Mouse (Mus musculus): ENCODE measurements around the gene Tkfc. TPM values are rescaled to one million over a fixed set of nuclear protein-coding genes. Genes with fewer than 3 reads are reported as not detected.

Tkfc gene
- polyA plus RNA-seq, 2 experiments: 15.4 to 24.1 TPM

- no peak for TF ChIP-seq POLR2A (IDR thresholded peaks at IDR 0.05; ENCODE audit: borderline replicate concordance, extremely low read depth, insufficient read depth, insufficient read length)
- Histone ChIP-seq H3K36me3 (ENCODE audit: control insufficient read depth, insufficient read depth, low read length) (no peaks in the 10 kb centered on the region), H3K9me3 (ENCODE audit: control insufficient read depth, low read length) (no peaks in the 10 kb centered on the region), H3K27me3 (ENCODE audit: control insufficient read depth, insufficient read depth, low read length) (no peaks in the 10 kb centered on the region), H3K4me2 (replicated peaks; ENCODE audit: low read depth, low read length, severe bottlenecking) (no peak overlapping the region), H3K27ac (replicated peaks; ENCODE audit: low read depth, low read length) (no peak overlapping the region), H3K9ac (ENCODE audit: low read depth, low read length, severe bottlenecking) (no peak overlapping the region), H3K4me3 (replicated peaks; ENCODE audit: low read length) (no peak overlapping the region), H3K4me1 (ENCODE audit: control insufficient read depth, insufficient read depth, low read length) (peaks cover 14% of the 10 kb centered on the region)
- 51% methylated on average over 7 of the region's 7 CpGs for WGBS
- ATAC-seq (ENCODE audit: low FRiP score, low read depth): no peak
- no peak for DNase-seq (ENCODE audit: low spot score)
Measured at GRCm38 (mm10) chr19:10637840-10638239, 32.4 kb upstream of the Tkfc start.

DNA sequence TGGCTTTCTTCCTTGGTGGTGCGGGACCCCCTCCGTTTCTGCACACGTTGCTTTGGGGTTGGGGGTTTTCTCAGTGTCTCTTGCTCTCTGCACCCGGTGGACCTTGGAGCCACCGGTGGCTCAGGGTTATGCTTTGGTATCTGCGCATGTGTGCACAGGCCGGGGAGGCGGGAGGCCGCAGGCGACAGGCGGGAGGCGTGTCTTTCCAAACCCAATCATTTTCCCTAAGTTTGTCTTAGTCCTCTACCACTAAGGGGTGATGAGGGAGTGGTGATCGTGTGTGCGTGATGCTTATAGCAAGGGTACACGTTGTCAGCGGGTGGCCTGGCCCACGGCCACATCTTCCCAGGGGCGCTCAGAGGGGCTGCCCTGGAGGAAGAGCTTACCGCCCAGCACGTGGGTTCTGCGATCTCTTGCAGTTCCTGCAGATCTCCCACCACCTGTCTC, 29.4 kb upstream of the Tkfc start:
- WGBS: 5% methylated on average over 21 of the region's 21 CpGs
- H3K36me3 ChIP-seq (ENCODE audit: control insufficient read depth, insufficient read depth, low read length): peaks cover 16% of the 10 kb centered on the region
- peak; percentile 55 for DNase-seq (ENCODE audit: low spot score)
- H3K4me1 ChIP-seq (ENCODE audit: control insufficient read depth, insufficient read depth, low read length): peaks cover 11% of the 10 kb centered on the region
- H3K27ac ChIP-seq (replicated peaks; ENCODE audit: low read depth, low read length): peak overlapping the region; percentile 15; the same call in 1 of the 2 replicates
- no peaks in the 10 kb centered on the region for H3K27me3 ChIP-seq (ENCODE audit: control insufficient read depth, insufficient read depth, low read length)
- peak overlapping the region; percentile 44 for H3K4me3 ChIP-seq (replicated peaks; ENCODE audit: low read length)
- peak overlapping the region; percentile 85 for H3K4me2 ChIP-seq (replicated peaks; ENCODE audit: low read depth, low read length, severe bottlenecking)
- H3K9me3 ChIP-seq (ENCODE audit: control insufficient read depth, low read length): no peaks in the 10 kb centered on the region
- peak; percentile 81 for ATAC-seq (ENCODE audit: low FRiP score, low read depth)
- no peak for TF ChIP-seq POLR2A (IDR thresholded peaks at IDR 0.05; ENCODE audit: borderline replicate concordance, extremely low read depth, insufficient read depth, insufficient read length)
- peak overlapping the region; percentile 66 for H3K9ac ChIP-seq (ENCODE audit: low read depth, low read length, severe bottlenecking)

- no peaks in the 10 kb centered on the region for H3K27me3 ChIP-seq (ENCODE audit: control insufficient read depth, insufficient read depth, low read length)
- peaks cover 22% of the 10 kb centered on the region for H3K36me3 ChIP-seq (ENCODE audit: control insufficient read depth, insufficient read depth, low read length)
- peaks cover 11% of the 10 kb centered on the region for H3K4me1 ChIP-seq (ENCODE audit: control insufficient read depth, insufficient read depth, low read length)
- H3K4me3 ChIP-seq (replicated peaks; ENCODE audit: low read length): peak within 1 kb of the TSS; percentile 44
- ATAC-seq (ENCODE audit: low FRiP score, low read depth) (peak; percentile 79), DNase-seq (ENCODE audit: low spot score) (peak; percentile 32)
- H3K27ac ChIP-seq (replicated peaks; ENCODE audit: low read depth, low read length): peak within 1 kb of the TSS; percentile 15
- H3K9me3 ChIP-seq (ENCODE audit: control insufficient read depth, low read length): no peaks in the 10 kb centered on the region
- WGBS: 2% methylated on average over 32 of the region's 32 CpGs
- no peak for TF ChIP-seq POLR2A (IDR thresholded peaks at IDR 0.05; ENCODE audit: borderline replicate concordance, extremely low read depth, insufficient read depth, insufficient read length)
- H3K9ac ChIP-seq (ENCODE audit: low read depth, low read length, severe bottlenecking): peak within 1 kb of the TSS; percentile 66
- peak within 1 kb of the TSS; percentile 85 for H3K4me2 ChIP-seq (replicated peaks; ENCODE audit: low read depth, low read length, severe bottlenecking)
Measured at GRCm38 (mm10) chr19:10634106-10634871, 28.8 kb upstream of the Tkfc start, which contains the start of gene Vwce. Gene Vwce (plus strand): TSS chr19:10634213.

DNA sequence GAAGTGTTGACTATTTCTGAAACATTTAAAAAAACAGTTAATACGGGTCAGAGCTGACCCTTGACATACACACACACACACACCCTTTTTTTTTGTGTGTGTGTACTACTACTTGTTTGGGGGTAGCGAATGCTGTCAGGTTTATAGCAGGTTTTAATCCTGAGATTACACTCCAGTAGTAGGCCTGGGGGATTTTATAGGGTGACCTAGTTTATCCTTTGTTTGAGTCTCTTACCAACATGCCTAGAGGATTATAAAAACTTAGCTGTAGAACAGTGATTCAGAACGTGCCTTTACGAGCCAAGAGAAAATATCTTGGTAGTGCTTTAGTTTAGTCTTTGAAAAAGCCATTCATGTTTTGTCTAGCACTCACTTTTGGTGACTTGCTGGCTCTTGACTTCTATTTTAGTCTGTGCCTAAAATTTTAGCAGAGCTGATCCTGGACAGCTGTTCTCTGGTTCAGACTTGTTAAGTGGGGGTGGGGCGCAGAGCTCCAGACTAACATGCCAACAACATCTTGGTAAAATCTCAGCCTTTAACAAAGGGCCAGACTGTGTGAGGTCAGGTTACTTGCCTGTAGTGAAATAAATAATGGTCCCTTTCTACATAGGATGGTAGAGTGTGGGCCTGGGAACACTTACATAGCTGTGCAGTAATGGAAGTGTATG, 3.3 kb upstream of the Tkfc start:
- 65% methylated on average over 5 of the region's 5 CpGs for WGBS
- Histone ChIP-seq H3K9ac (ENCODE audit: low read depth, low read length, severe bottlenecking) (no peak overlapping the region), H3K27ac (replicated peaks; ENCODE audit: low read depth, low read length) (no peak overlapping the region), H3K4me3 (replicated peaks; ENCODE audit: low read length) (no peak overlapping the region), H3K27me3 (ENCODE audit: control insufficient read depth, insufficient read depth, low read length) (no peaks in the 10 kb centered on the region), H3K36me3 (ENCODE audit: control insufficient read depth, insufficient read depth, low read length) (peaks cover 69% of the 10 kb centered on the region), H3K4me1 (ENCODE audit: control insufficient read depth, insufficient read depth, low read length) (peaks cover 14% of the 10 kb centered on the region), H3K4me2 (replicated peaks; ENCODE audit: low read depth, low read length, severe bottlenecking) (no peak overlapping the region), H3K9me3 (ENCODE audit: control insufficient read depth, low read length) (no peaks in the 10 kb centered on the region)
- ATAC-seq (ENCODE audit: low FRiP score, low read depth) (no peak), DNase-seq (ENCODE audit: low spot score) (peak; percentile 16)
- TF ChIP-seq POLR2A (IDR thresholded peaks at IDR 0.05; ENCODE audit: borderline replicate concordance, extremely low read depth, insufficient read depth, insufficient read length): no peak

GRCm38 (mm10) chr19:10605901-10606622, 608 bp upstream of the Tkfc start:
- peak overlapping the region; percentile 86 for H3K27ac ChIP-seq (replicated peaks; ENCODE audit: low read depth, low read length)
- DNase-seq (ENCODE audit: low spot score) (peak; percentile 16), ATAC-seq (ENCODE audit: low FRiP score, low read depth) (no peak)
- TF ChIP-seq POLR2A (IDR thresholded peaks at IDR 0.05; ENCODE audit: borderline replicate concordance, extremely low read depth, insufficient read depth, insufficient read length): no peak
- peaks cover 43% of the 10 kb centered on the region for H3K36me3 ChIP-seq (ENCODE audit: control insufficient read depth, insufficient read depth, low read length)
- no peaks in the 10 kb centered on the region for H3K9me3 ChIP-seq (ENCODE audit: control insufficient read depth, low read length)
- H3K27me3 ChIP-seq (ENCODE audit: control insufficient read depth, insufficient read depth, low read length): no peaks in the 10 kb centered on the region
- H3K9ac ChIP-seq (ENCODE audit: low read depth, low read length, severe bottlenecking): peak overlapping the region; percentile 92
- H3K4me2 ChIP-seq (replicated peaks; ENCODE audit: low read depth, low read length, severe bottlenecking): peak overlapping the region; percentile 68
- peaks cover 21% of the 10 kb centered on the region for H3K4me1 ChIP-seq (ENCODE audit: control insufficient read depth, insufficient read depth, low read length)
- H3K4me3 ChIP-seq (replicated peaks; ENCODE audit: low read length): peak overlapping the region; percentile 85
- 7% methylated on average over 20 of the region's 20 CpGs for WGBS

Data from limb, embryonic 14.5 days (tissue).